In the genomic region with DNA sequence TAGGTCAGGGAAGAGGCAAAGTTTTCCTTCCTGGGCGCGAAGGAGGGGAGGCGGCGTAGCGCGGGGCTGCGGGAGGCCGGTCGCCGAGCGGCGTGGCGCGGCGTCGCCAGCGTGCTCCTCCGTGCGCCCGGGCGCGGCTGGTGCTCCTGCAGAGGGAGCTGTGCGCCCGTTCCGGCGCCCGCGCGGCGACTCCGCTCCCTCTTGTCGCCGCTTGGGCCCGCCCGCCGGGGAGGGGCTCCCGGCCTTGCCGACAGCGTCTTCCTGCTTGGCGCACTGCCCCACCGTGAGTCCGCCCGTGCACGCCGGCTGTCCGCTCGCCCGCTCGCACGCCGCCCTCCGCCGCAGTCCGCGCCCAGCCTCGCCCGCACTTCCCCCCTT, we compare ENCODE assay signal across 8 mouse cellular contexts. TPM values are rescaled to one million over a fixed set of nuclear protein-coding genes. Genes with fewer than 3 reads are reported as not detected.
DNase-seq lines count a peak whose midpoint lies in the region; ATAC-seq lines count a peak whose summit lies in the region.

A gene (plus strand): TSS at position 273 of the 378 bp plus-strand sequence.

- H3K4me1 ChIP-seq in intestine, embryonic 16.5 days (ENCODE audit: control insufficient read depth, insufficient read depth, low read length), result peaks cover 27% of the 10 kb centered on the region
- peaks cover 37% of the 10 kb centered on the region for H3K4me1 ChIP-seq in limb, embryonic 10.5 days
- H3K4me1 ChIP-seq in midbrain, embryonic 12.5 days, result peaks cover 19% of the 10 kb centered on the region

- H3K27ac ChIP-seq in intestine, embryonic 16.5 days (ENCODE audit: low read length), result peak within 1 kb of the TSS; percentile 85
- H3K27ac ChIP-seq in limb, embryonic 10.5 days, result peak within 1 kb of the TSS; percentile 97
- peak within 1 kb of the TSS; percentile 85 for H3K27ac ChIP-seq in midbrain, embryonic 12.5 days (replicated peaks)

- peak within 1 kb of the TSS; percentile 69 for H3K4me2 ChIP-seq in intestine, embryonic 16.5 days (ENCODE audit: low read depth, low read length)
- peak within 1 kb of the TSS; percentile 72 for H3K4me2 ChIP-seq in midbrain, embryonic 12.5 days (replicated peaks)

- H3K27me3 ChIP-seq in intestine, embryonic 16.5 days (replicated peaks; ENCODE audit: control insufficient read depth, insufficient read depth, low read length), result no peaks in the 10 kb centered on the region
- H3K27me3 ChIP-seq in limb, embryonic 10.5 days (ENCODE audit: low read depth, poor library complexity, severe bottlenecking), result no peaks in the 10 kb centered on the region
- no peaks in the 10 kb centered on the region for H3K27me3 ChIP-seq in midbrain, embryonic 12.5 days

- no peaks in the 10 kb centered on the region for H3K36me3 ChIP-seq in intestine, embryonic 16.5 days (ENCODE audit: control insufficient read depth, insufficient read depth, low read length)
- peaks cover 9% of the 10 kb centered on the region for H3K36me3 ChIP-seq in limb, embryonic 10.5 days
- no peaks in the 10 kb centered on the region for H3K36me3 ChIP-seq in midbrain, embryonic 12.5 days

- H3K4me3 ChIP-seq in intestine, embryonic 16.5 days (ENCODE audit: low read length), result peak within 1 kb of the TSS; percentile 96
- H3K4me3 ChIP-seq in limb, embryonic 10.5 days, result peak within 1 kb of the TSS; percentile 99
- peak within 1 kb of the TSS; percentile 96 for H3K4me3 ChIP-seq in midbrain, embryonic 12.5 days

- under 1% methylated on average over 52 of the region's 57 CpGs for WGBS in intestine, embryonic 16.5 days
- WGBS in limb, embryonic 10.5 days, result under 1% methylated on average over 49 of the region's 57 CpGs
- WGBS in midbrain, embryonic 12.5 days, result under 1% methylated on average over 39 of the region's 57 CpGs

- peak; percentile 88 for DNase-seq in layer of hippocampus, adult 11-12 months (ENCODE audit: low spot score)
- DNase-seq in layer of hippocampus, adult 9-10 months (ENCODE audit: low spot score), result no peak
- DNase-seq in embryo, embryonic 9.5 days (ENCODE audit: extremely low spot score), result peak; percentile 86
- DNase-seq in gastrocnemius, postnatal 4 days (ENCODE audit: low spot score in 2 of 2), result peak; percentile 90 to 96
- DNase-seq in limb, embryonic 10.5 days (ENCODE audit: low spot score), result peak; percentile 90
- peak; percentile 90 for DNase-seq in skeletal muscle tissue, adult 2 months (ENCODE audit: low read depth, low spot score)

- peak; percentile 95 for ATAC-seq in intestine, embryonic 16.5 days
- peak; percentile 94 for ATAC-seq in midbrain, embryonic 12.5 days (ENCODE audit: low FRiP score, low read depth)

- peak within 1 kb of the TSS; percentile 92 for H3K9ac ChIP-seq in intestine, embryonic 16.5 days (ENCODE audit: low read depth, low read length)
- H3K9ac ChIP-seq in midbrain, embryonic 12.5 days (replicated peaks), result peak within 1 kb of the TSS; percentile 86

- no peaks in the 10 kb centered on the region for H3K9me3 ChIP-seq in intestine, embryonic 16.5 days (ENCODE audit: control insufficient read depth, low read length)
- H3K9me3 ChIP-seq in limb, embryonic 10.5 days (replicated peaks), result no peaks in the 10 kb centered on the region
- H3K9me3 ChIP-seq in midbrain, embryonic 12.5 days, result no peaks in the 10 kb centered on the region

RNA-seq across cellular contexts. Expression of the gene that starts here (rescaled TPM):
- 10 to 100 TPM; 14.7 to 15.0 TPM for total RNA-seq in gastrocnemius, postnatal 4 days (2021)
- polyA plus RNA-seq in intestine, embryonic 16.5 days (2015; fragmentation: Nextera tagmentation; extraction: Ambion mirVana), result 22.8 and 24.2 TPM in 2 replicates
- 41.1 and 42.7 TPM in 2 replicates for polyA plus RNA-seq in limb, embryonic 10.5 days (2016; fragmentation: Nextera tagmentation; extraction: Ambion mirVana)
- 27.2 and 28.8 TPM in 2 replicates for polyA plus RNA-seq in midbrain, embryonic 12.5 days (2016; fragmentation: Nextera tagmentation; extraction: Ambion mirVana)
